ENCODE assay signal across 13 mouse cellular contexts in the genomic region with DNA sequence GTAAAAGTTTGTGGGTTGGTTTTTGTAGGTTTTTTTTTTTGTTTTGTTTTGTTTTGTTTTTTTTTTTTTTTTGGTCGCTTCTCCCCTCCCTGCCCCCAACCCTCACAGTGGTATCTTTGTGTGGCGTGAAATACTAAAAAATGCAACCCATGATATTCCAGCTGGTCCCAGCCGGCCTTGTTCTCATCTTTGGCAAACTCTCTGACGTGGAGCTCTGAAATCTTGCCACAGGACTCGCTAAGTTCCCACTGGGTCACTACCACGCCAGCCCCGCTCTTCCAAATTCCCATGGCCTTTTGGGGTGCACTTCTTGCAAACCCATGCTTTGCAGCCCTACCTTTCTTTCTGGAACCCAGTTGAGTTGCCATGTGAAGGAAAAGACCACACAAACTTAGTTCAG. TPM values are rescaled to one million over a fixed set of nuclear protein-coding genes. Genes with fewer than 3 reads are reported as not detected.
A peak's percentile ranks its signal among the peaks of the same experiment; 100 is the strongest.
DNase-seq lines count a peak whose midpoint lies in the region; ATAC-seq and TF ChIP-seq lines count a peak whose summit lies in the region.
"Had no signal": no experiment of that assay in that cellular context is flagged by ENCODE, and none has a peak within 500 bp of the region (broad histone marks: within the 10 kb centered on the region; RNA-seq: fewer than 3 reads in every experiment).

No protein-coding gene starts in this region.

- no peak for ATAC-seq in kidney, embryonic 14.5 days (ENCODE audit: low FRiP score, low TSS enrichment)
- no peak for ATAC-seq in lung, embryonic 14.5 days (ENCODE audit: insufficient read depth)
- ATAC-seq: midbrain, embryonic 13.5 days had no signal

- TF ChIP-seq CTCF in lung, embryonic 14.5 days (IDR thresholded peaks at IDR 0.05; ENCODE audit: low read depth): no peak

- H3K9ac ChIP-seq in kidney, embryonic 14.5 days (ENCODE audit: low read depth, low read length): no peak overlapping the region
- H3K9ac ChIP-seq in lung, embryonic 14.5 days: no peak overlapping the region
- H3K9ac ChIP-seq: embryonic facial prominence, embryonic 15.5 days; forebrain, embryonic 12.5 days; liver, embryonic 13.5 days; midbrain, embryonic 13.5 days had no signal

- no peak overlapping the region for H3K4me2 ChIP-seq in kidney, embryonic 14.5 days (replicated peaks; ENCODE audit: low read depth, low read length)
- H3K4me2 ChIP-seq in lung, embryonic 14.5 days: no peak overlapping the region
- H3K4me2 ChIP-seq: embryonic facial prominence, embryonic 15.5 days; forebrain, embryonic 12.5 days; liver, embryonic 13.5 days; midbrain, embryonic 13.5 days had no signal

- peaks cover 51% of the 10 kb centered on the region for H3K36me3 ChIP-seq in kidney, embryonic 14.5 days (ENCODE audit: control insufficient read depth, insufficient read depth, low read length)
- peaks cover 53% of the 10 kb centered on the region for H3K36me3 ChIP-seq in lung, embryonic 14.5 days (ENCODE audit: insufficient read depth)

- intact Hi-C loops in gastrocnemius, postnatal 36 days (cut with DNase I): no loop called here

- H3K27me3 ChIP-seq in kidney, embryonic 14.5 days (ENCODE audit: control insufficient read depth, insufficient read depth, low read length): no peaks in the 10 kb centered on the region
- H3K27me3 ChIP-seq in lung, embryonic 14.5 days (ENCODE audit: insufficient read depth, low read length): no peaks in the 10 kb centered on the region
- H3K27me3 ChIP-seq: embryonic facial prominence, embryonic 15.5 days; forebrain, embryonic 12.5 days; liver, embryonic 13.5 days; midbrain, embryonic 13.5 days had no signal

- H3K27ac ChIP-seq in kidney, embryonic 14.5 days (ENCODE audit: low read depth, low read length): no peak overlapping the region
- H3K27ac ChIP-seq in lung, embryonic 14.5 days (ENCODE audit: low read depth): no peak overlapping the region
- H3K27ac ChIP-seq: embryonic facial prominence, embryonic 15.5 days; forebrain, embryonic 12.5 days; liver, embryonic 13.5 days; midbrain, embryonic 13.5 days had no signal

- no peaks in the 10 kb centered on the region for H3K4me1 ChIP-seq in kidney, embryonic 14.5 days (ENCODE audit: control insufficient read depth, insufficient read depth, low read length)
- no peaks in the 10 kb centered on the region for H3K4me1 ChIP-seq in lung, embryonic 14.5 days (ENCODE audit: insufficient read depth)
- H3K4me1 ChIP-seq: embryonic facial prominence, embryonic 15.5 days; forebrain, embryonic 12.5 days had no signal

- 91% methylated on average over 7 of the region's 7 CpGs for WGBS in kidney, embryonic 14.5 days
- 80% methylated on average over 7 of the region's 7 CpGs for WGBS in lung, embryonic 14.5 days

- H3K4me3 ChIP-seq in kidney, embryonic 14.5 days (ENCODE audit: low read length): no peak overlapping the region
- no peak overlapping the region for H3K4me3 ChIP-seq in lung, embryonic 14.5 days (ENCODE audit: low read depth, low read length)
- H3K4me3 ChIP-seq: embryonic facial prominence, embryonic 15.5 days; forebrain, embryonic 12.5 days; liver, embryonic 13.5 days; midbrain, embryonic 13.5 days had no signal

- DNase-seq in gastrocnemius, postnatal 25 days: peak; percentile 15
- DNase-seq in gastrocnemius, postnatal 36 days: no peak
- DNase-seq in kidney, postnatal 4 days: peak; percentile 14 to 25
- DNase-seq in brain, adult 2 months (ENCODE audit: low read depth, low spot score): peak; percentile 46
- peak; percentile 44 for DNase-seq in lung, embryonic 14.5 days
- DNase-seq in thymus, postnatal 4 days: no peak
- DNase-seq in thymus, adult 18-20 months: no peak
- DNase-seq: embryo, embryonic 11 days; liver, embryonic 13.5 days had no signal

- H3K9me3 ChIP-seq in kidney, embryonic 14.5 days (ENCODE audit: control insufficient read depth, low read length): no peaks in the 10 kb centered on the region
- H3K9me3 ChIP-seq in lung, embryonic 14.5 days (ENCODE audit: low read depth, low read length): no peaks in the 10 kb centered on the region
- H3K9me3 ChIP-seq: embryonic facial prominence, embryonic 15.5 days; forebrain, embryonic 12.5 days; liver, embryonic 13.5 days; midbrain, embryonic 13.5 days had no signal

RNA-seq across cellular contexts. Expression of gene Atxn2, which starts 58.7 kb away (rescaled TPM):
- 10 to 100 TPM; 94.1 to 97.6 TPM for total RNA-seq in gastrocnemius, postnatal 25 days (2021)
- 10 to 100 TPM; 84.9 to 95.4 TPM for total RNA-seq in gastrocnemius, postnatal 36 days (2021)
- 76.6 and 88.5 TPM in 2 replicates for polyA plus RNA-seq in kidney, embryonic 14.5 days (2014; fragmentation: Nextera tagmentation; extraction: Ambion mirVana)
- polyA plus RNA-seq in lung, embryonic 14.5 days (2014; fragmentation: Nextera tagmentation; extraction: Ambion mirVana): 79.2 and 83.9 TPM in 2 replicates

Comparison
In these comparisons a context has a peak if more than half of its experiments do, and no peak if none do; other contexts are left out.
1. DNase-seq: peak in gastrocnemius, postnatal 25 days (single experiment), kidney, postnatal 4 days (2 of 2), brain, adult 2 months (single experiment) and lung, embryonic 14.5 days (single experiment); none in gastrocnemius, postnatal 36 days (0 of 2), thymus, postnatal 4 days (single experiment) and thymus, adult 18-20 months (0 of 2).